Mouse (Mus musculus) hindbrain, embryonic 16.5 days (tissue): ENCODE measurements around the gene Gnl1. TPM values are rescaled to one million over a fixed set of nuclear protein-coding genes. Genes with fewer than 3 reads are reported as not detected.

Experiments used
- ATAC-seq: fragments of 200-750 bp; cut with Nextera tagmentation; 2 replicates; pipeline ENCODE4 v1.8.0; 2017; ENCODE audit warnings: moderate TSS enrichment, moderate library complexity
- H3K27ac ChIP-seq: fragments of 300-500 bp; sonication (generic); 2 replicates; pipeline ENCODE4 v1.5.1; 2014; ENCODE audit warnings: low read depth, mild to moderate bottlenecking, control low read depth, low read length, moderate library complexity
- H3K27me3 ChIP-seq: fragments of 300-500 bp; sonication (generic); replicated peaks from 2 replicates; pipeline ENCODE4 v1.6.1; 2014; ENCODE audit warnings: low read length; ENCODE audit not compliant: control insufficient read depth, insufficient read depth
- H3K36me3 ChIP-seq: fragments of 300-500 bp; sonication (generic); 2 replicates; pipeline ENCODE4 v1.6.1; 2014; ENCODE audit warnings: mild to moderate bottlenecking, low read length, moderate library complexity, mixed read lengths; ENCODE audit not compliant: control insufficient read depth, insufficient read depth
- H3K4me1 ChIP-seq: fragments of 300-500 bp; sonication (generic); 2 replicates; pipeline ENCODE4 v1.6.1; 2014; ENCODE audit warnings: low read depth, low read length; ENCODE audit not compliant: control insufficient read depth, insufficient read depth
- H3K4me2 ChIP-seq: fragments of 300-500 bp; sonication (generic); 2 replicates; pipeline ENCODE4 v1.6.1; 2014; ENCODE audit warnings: mild to moderate bottlenecking, low read length, control low read depth, moderate library complexity
- H3K4me3 ChIP-seq: fragments of 300-500 bp; sonication (generic); 2 replicates; pipeline ENCODE4 v1.5.1; 2014; ENCODE audit warnings: mild to moderate bottlenecking, low read length, control low read depth, moderate library complexity
- H3K9ac ChIP-seq: fragments of 300-500 bp; sonication (generic); 2 replicates; pipeline ENCODE4 v1.6.1; 2014; ENCODE audit warnings: low read depth, mild to moderate bottlenecking, control low read depth, low read length, moderate library complexity
- H3K9me3 ChIP-seq: fragments of 300-500 bp; sonication (generic); 2 replicates; pipeline ENCODE4 v1.6.1; 2014; ENCODE audit warnings: mild to moderate bottlenecking, low read length, moderate library complexity; ENCODE audit not compliant: control insufficient read depth
- WGBS: fragments of 180-500 bp; shearing (Covaris S2); extraction: QIAGEN DNeasy Blood & Tissue Kit; methylation state at CpG from one replicate; pipeline ENCODE4 v1.1.7; 2014; 5-methylcytosine and 5-hydroxymethylcytosine counted together
- polyA plus RNA-seq: library from polyadenylated mRNA; unstranded; fragments of >200 nt; fragmentation: Nextera tagmentation; extraction: Ambion mirVana; gene quantifications from 2 replicates; pipeline ENCODE4 v1.2.1, GENCODE M21; 2015

The Gnl1 gene
- polyA plus RNA-seq, 1 experiment from 2014 or later, result 74.1 TPM

- 55% methylated on average over 10 of the region's 10 CpGs for WGBS
- Histone ChIP-seq H3K27me3 (no peaks in the 10 kb centered on the region), H3K27ac (no peak overlapping the region), H3K36me3 (peaks cover 26% of the 10 kb centered on the region), H3K9ac (no peak overlapping the region), H3K9me3 (no peaks in the 10 kb centered on the region), H3K4me1 (peaks cover 12% of the 10 kb centered on the region), H3K4me2 (no peak overlapping the region), H3K4me3 (no peak overlapping the region)
- ATAC-seq, result no peak
These were observed 12.1 kb downstream of the Gnl1 start for GRCm38 (mm10) chr17:35991781-35992180.

GRCm38 (mm10) chr17:35993675-35994074 is 14.0 kb downstream of the Gnl1 start:
- no peak overlapping the region for H3K9ac ChIP-seq
- H3K4me2 ChIP-seq, result peak overlapping the region; percentile 77
- no peak overlapping the region for H3K27ac ChIP-seq
- H3K4me3 ChIP-seq, result peak overlapping the region; percentile 20
- peak; percentile 78 for ATAC-seq
- no peaks in the 10 kb centered on the region for H3K9me3 ChIP-seq
- no peaks in the 10 kb centered on the region for H3K27me3 ChIP-seq
- H3K36me3 ChIP-seq, result peaks cover 12% of the 10 kb centered on the region
- 6% methylated on average over 17 of the region's 17 CpGs for WGBS
- H3K4me1 ChIP-seq, result peaks cover 14% of the 10 kb centered on the region

GRCm38 (mm10) chr17:35994175-35994878 is 14.7 kb downstream of the Gnl1 start:
- peak overlapping the region; percentile 59 for H3K4me3 ChIP-seq
- H3K9me3 ChIP-seq, result no peaks in the 10 kb centered on the region
- peaks cover 14% of the 10 kb centered on the region for H3K4me1 ChIP-seq
- H3K9ac ChIP-seq, result peak overlapping the region; percentile 70
- 2% methylated on average over 31 of the region's 31 CpGs for WGBS
- peak overlapping the region; percentile 70 for H3K27ac ChIP-seq
- peak overlapping the region; percentile 77 for H3K4me2 ChIP-seq
- peaks cover 6% of the 10 kb centered on the region for H3K36me3 ChIP-seq
- H3K27me3 ChIP-seq, result no peaks in the 10 kb centered on the region
- peak; percentile 71 for ATAC-seq

GRCm38 (mm10) chr17:35994879-35995240 is 15.2 kb downstream of the Gnl1 start:
- Histone ChIP-seq H3K36me3 (peaks cover under 1% of the 10 kb centered on the region; the same call in 1 of the 2 replicates), H3K27me3 (no peaks in the 10 kb centered on the region), H3K9me3 (no peaks in the 10 kb centered on the region), H3K4me2 (peak overlapping the region; percentile 77), H3K27ac (no peak overlapping the region; the same call in none of the 2 replicates), H3K9ac (peak overlapping the region; percentile 70), H3K4me1 (peaks cover 14% of the 10 kb centered on the region), H3K4me3 (peak overlapping the region; percentile 59)
- ATAC-seq, result no peak
- WGBS, result 5% methylated on average over 14 of the region's 14 CpGs

GRCm38 (mm10) chr17:35996949-35997348 is 17.3 kb downstream of the Gnl1 start:
- H3K9me3 ChIP-seq, result no peaks in the 10 kb centered on the region
- peaks cover 14% of the 10 kb centered on the region for H3K4me1 ChIP-seq
- no peak overlapping the region for H3K9ac ChIP-seq
- no peaks in the 10 kb centered on the region for H3K36me3 ChIP-seq
- H3K4me2 ChIP-seq, result no peak overlapping the region
- WGBS, result 2% methylated on average over 11 of the region's 11 CpGs
- ATAC-seq, result peak; percentile 73
- no peak overlapping the region for H3K4me3 ChIP-seq
- H3K27me3 ChIP-seq, result no peaks in the 10 kb centered on the region
- H3K27ac ChIP-seq, result no peak overlapping the region

- no peaks in the 10 kb centered on the region for H3K36me3 ChIP-seq
- peaks cover 14% of the 10 kb centered on the region for H3K4me1 ChIP-seq
- H3K27ac ChIP-seq, result no peak overlapping the region
- no peak overlapping the region for H3K9ac ChIP-seq
- WGBS, result 60% methylated on average over 12 of the region's 12 CpGs
- no peak overlapping the region for H3K4me3 ChIP-seq
- no peaks in the 10 kb centered on the region for H3K9me3 ChIP-seq
- no peaks in the 10 kb centered on the region for H3K27me3 ChIP-seq
- ATAC-seq, result no peak
- H3K4me2 ChIP-seq, result no peak overlapping the region
These were observed 18.3 kb downstream of the Gnl1 start for GRCm38 (mm10) chr17:35997713-35998510.

- peaks cover 14% of the 10 kb centered on the region for H3K4me1 ChIP-seq
- H3K27ac ChIP-seq, result no peak overlapping the region
- no peaks in the 10 kb centered on the region for H3K36me3 ChIP-seq
- no peak overlapping the region for H3K9ac ChIP-seq
- H3K9me3 ChIP-seq, result no peaks in the 10 kb centered on the region
- no peak for ATAC-seq
- no peaks in the 10 kb centered on the region for H3K27me3 ChIP-seq
- no peak overlapping the region for H3K4me2 ChIP-seq
- H3K4me3 ChIP-seq, result no peak overlapping the region
- 86% methylated on average over 6 of the region's 6 CpGs for WGBS
These were observed 19.1 kb downstream of the Gnl1 start for GRCm38 (mm10) chr17:35998545-35999305.

- Histone ChIP-seq H3K9me3 (no peaks in the 10 kb centered on the region), H3K4me3 (no peak overlapping the region), H3K4me1 (peaks cover 14% of the 10 kb centered on the region), H3K27me3 (no peaks in the 10 kb centered on the region), H3K4me2 (no peak overlapping the region), H3K27ac (no peak overlapping the region), H3K36me3 (no peaks in the 10 kb centered on the region), H3K9ac (no peak overlapping the region)
- ATAC-seq, result no peak
- WGBS, result 87% methylated on average over 7 of the region's 7 CpGs
These were observed 19.7 kb downstream of the Gnl1 start for GRCm38 (mm10) chr17:35999356-35999755.

- H3K9ac ChIP-seq, result no peak overlapping the region
- 91% methylated on average over 4 of the region's 4 CpGs for WGBS
These were observed 20.7 kb downstream of the Gnl1 start for GRCm38 (mm10) chr17:36000349-36000748.

More at GRCm38 (mm10) chr17:36000349-36000748, 20.7 kb downstream of the Gnl1 start:
- H3K4me1 ChIP-seq, result peaks cover 13% of the 10 kb centered on the region
- no peak overlapping the region for H3K27ac ChIP-seq
- H3K27me3 ChIP-seq, result no peaks in the 10 kb centered on the region
- H3K4me3 ChIP-seq, result no peak overlapping the region
- H3K4me2 ChIP-seq, result no peak overlapping the region
- ATAC-seq, result no peak
- no peaks in the 10 kb centered on the region for H3K36me3 ChIP-seq
- H3K9me3 ChIP-seq, result no peaks in the 10 kb centered on the region
